Mouse (Mus musculus) lung, embryonic 15.5 days (tissue): ENCODE results near the gene Zfp217. TPM values are rescaled to one million over a fixed set of nuclear protein-coding genes. Genes with fewer than 3 reads are reported as not detected.
A peak's percentile ranks its signal among the peaks of the same experiment; 100 is the strongest.

ENCODE experiments used
- ATAC-seq: fragments of 200-750 bp; cut with Nextera tagmentation; 2 replicates; pipeline ENCODE4 v1.8.0; 2017; ENCODE audit warnings: moderate number of reproducible peaks, borderline replicate concordance; ENCODE audit not compliant: low FRiP score, low TSS enrichment; ENCODE audit errors: extremely low read depth
- H3K27ac ChIP-seq: fragments of 300-500 bp; sonication (generic); 2 replicates; pipeline ENCODE4 v1.5.1; 2015; ENCODE audit warnings: moderate library complexity, mild to moderate bottlenecking, inconsistent platforms
- H3K27me3 ChIP-seq: fragments of 300-500 bp; sonication (generic); 2 replicates; pipeline ENCODE4 v1.6.1; 2015; ENCODE audit warnings: inconsistent platforms
- H3K36me3 ChIP-seq: fragments of 300-500 bp; sonication (generic); 2 replicates; pipeline ENCODE4 v1.6.1; 2015; ENCODE audit warnings: inconsistent platforms
- H3K4me1 ChIP-seq: fragments of 300-500 bp; sonication (generic); 2 replicates; pipeline ENCODE4 v1.6.1; 2015; ENCODE audit warnings: inconsistent platforms
- H3K4me2 ChIP-seq: fragments of 300-500 bp; sonication (generic); 2 replicates; pipeline ENCODE4 v1.6.1; 2015; ENCODE audit warnings: inconsistent platforms, mild to moderate bottlenecking, moderate library complexity
- H3K4me3 ChIP-seq: fragments of 300-500 bp; sonication (generic); 2 replicates; pipeline ENCODE4 v1.5.1; 2015; ENCODE audit warnings: mild to moderate bottlenecking, inconsistent platforms
- H3K9ac ChIP-seq: fragments of 300-500 bp; sonication (generic); 2 replicates; pipeline ENCODE4 v1.6.1; 2015; ENCODE audit warnings: inconsistent platforms
- H3K9me3 ChIP-seq: fragments of 300-500 bp; sonication (generic); 2 replicates; pipeline ENCODE4 v1.6.1; 2016; ENCODE audit warnings: inconsistent platforms
- WGBS: fragments of 180-500 bp; shearing (Covaris S2); methylation state at CpG from one replicate; pipeline ENCODE4 v1.1.7; 2015; 5-methylcytosine and 5-hydroxymethylcytosine counted together
- polyA plus RNA-seq: library from polyadenylated mRNA; unstranded; fragments of >200 nt; fragmentation: Nextera tagmentation; extraction: Ambion mirVana; gene quantifications from 2 replicates; pipeline ENCODE4 v1.2.1, GENCODE M21; 2015

Gene Zfp217
- polyA plus RNA-seq, 1 experiment from 2014 or later: 5.1 TPM

DNA sequence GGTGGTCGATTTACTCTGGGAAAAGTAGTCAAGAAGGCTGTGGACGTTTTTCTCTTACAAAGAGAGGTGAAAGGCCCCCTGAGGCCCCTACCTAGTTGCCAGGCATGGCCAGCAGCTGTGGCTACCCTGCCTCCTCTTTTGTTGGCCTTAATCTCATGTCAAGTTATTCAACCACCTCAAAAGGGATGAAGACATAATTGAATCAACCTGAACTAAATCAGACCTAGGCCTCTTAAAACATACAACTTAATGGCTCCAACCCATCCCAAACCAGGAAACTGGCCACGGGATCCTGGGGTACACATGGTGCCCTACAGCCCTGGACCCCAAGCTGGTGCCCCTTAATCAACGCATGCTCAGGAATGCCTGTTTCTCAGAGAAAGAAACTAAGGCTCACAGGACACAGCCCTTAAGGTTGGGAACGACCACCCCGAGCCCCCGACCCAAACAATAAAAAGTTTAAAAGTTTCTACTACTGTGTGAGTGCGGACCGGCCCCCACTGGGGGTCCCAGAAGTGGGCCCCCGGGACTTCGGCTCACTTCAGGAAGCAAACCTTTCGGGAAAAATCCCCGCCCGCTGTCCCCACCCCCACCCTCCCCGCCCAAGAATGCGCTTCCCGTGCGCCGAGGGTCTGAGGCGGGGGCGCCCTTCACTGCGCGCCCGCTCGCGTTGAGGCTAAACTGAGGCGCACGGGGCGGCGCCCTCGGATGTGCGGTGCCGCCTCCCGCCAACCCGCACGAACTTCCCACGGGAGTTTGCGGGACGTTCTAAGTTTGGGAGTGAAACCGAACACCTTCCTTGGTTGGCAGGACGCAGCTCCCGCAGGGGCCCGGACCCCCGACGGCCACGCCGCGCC is 17.8 kb downstream of the Zfp217 start:
- under 1% methylated on average over 44 of the region's 48 CpGs for WGBS
- H3K4me3 ChIP-seq: peak overlapping the region; percentile 96
- H3K9me3 ChIP-seq: no peaks in the 10 kb centered on the region
- peak overlapping the region; percentile 97 for H3K9ac ChIP-seq
- H3K27ac ChIP-seq: peak overlapping the region; percentile 98
- peak; percentile 52 for ATAC-seq
- no peaks in the 10 kb centered on the region for H3K36me3 ChIP-seq
- peaks cover 44% of the 10 kb centered on the region for H3K4me1 ChIP-seq
- H3K27me3 ChIP-seq: no peaks in the 10 kb centered on the region
- H3K4me2 ChIP-seq: peak overlapping the region; percentile 79

DNA sequence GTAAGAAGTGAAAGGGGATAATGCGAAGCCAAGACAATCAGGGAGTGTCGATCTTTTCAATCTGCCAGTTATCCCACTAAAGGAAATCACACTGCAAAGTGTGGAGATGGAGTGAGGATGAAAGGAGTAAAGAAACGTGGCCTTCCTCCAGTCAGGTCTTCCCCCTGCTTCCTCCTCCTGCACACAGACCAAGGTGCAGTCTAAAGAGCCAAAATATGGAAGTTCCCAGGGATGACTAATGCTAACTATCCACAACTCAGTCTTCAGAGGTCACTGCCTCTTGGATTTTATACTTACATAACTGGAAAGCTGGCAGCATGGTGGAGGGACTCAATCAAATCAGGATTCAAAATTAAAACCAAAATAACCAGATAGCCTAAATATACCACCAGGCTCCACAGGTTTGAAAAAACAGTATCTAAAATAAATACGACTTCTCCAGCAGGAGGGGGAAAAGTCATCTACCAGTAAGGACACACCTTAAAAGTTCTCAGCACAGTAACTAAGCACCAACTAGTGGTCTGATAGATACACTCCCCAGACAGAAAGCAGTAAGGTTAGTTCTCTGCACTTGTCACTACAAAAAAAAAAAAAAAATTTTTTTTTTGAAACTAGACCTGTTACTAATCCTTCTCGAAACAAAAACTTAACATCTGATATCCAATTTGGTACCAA is 18.5 kb downstream of the Zfp217 start:
- Histone ChIP-seq H3K4me3 (peak overlapping the region; percentile 96), H3K4me2 (peak overlapping the region; percentile 79)

DNA sequence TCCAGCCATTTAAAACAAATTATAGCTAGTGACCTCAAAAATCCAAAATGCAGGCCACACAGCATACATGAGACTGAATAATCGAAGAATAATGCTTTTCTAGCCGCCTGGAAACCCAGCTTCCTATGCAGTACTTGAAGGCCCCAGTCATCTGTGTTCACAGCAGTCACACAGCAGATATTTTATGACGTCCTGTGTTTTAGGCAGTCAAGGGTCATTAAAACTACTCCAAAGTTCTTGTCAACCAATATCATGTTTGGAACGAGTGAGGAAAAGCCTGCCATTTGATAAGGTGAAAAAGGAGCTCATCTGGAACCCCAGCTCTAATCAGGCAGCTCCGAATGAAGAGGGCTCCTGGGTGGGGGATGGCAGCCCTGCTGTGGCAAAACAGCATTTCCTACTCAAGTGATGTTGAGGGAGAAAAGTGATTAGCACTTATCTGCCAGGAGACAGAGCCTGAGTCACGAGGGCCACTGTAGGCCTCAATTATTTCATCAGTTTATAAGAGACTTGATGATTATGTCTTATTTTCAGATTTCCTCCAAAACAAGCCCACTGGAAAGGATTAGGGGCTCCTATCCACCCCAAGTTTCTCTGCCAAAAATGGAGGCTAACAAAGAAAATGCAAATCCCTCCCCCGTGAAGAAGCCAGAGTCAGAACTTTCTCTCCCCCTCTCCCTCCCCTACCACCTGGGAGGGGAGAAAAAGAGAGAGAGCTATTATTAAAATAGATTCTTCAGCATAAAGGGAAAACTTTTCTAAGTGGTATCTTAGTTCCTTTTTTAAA is 19.2 kb downstream of the Zfp217 start:
- Histone ChIP-seq H3K4me2 (peak overlapping the region; percentile 79), H3K36me3 (peaks cover 2% of the 10 kb centered on the region), H3K4me1 (peaks cover 33% of the 10 kb centered on the region), H3K27ac (peak overlapping the region; percentile 98; the same call in 1 of the 2 replicates), H3K4me3 (peak overlapping the region; percentile 96; the same call in 1 of the 2 replicates), H3K9ac (0 out of 2 replicates have a peak overlapping the region, but pooled peaks have one; percentile 5), H3K9me3 (no peaks in the 10 kb centered on the region), H3K27me3 (no peaks in the 10 kb centered on the region)
- ATAC-seq: no peak
- 17% methylated on average over 7 of the region's 7 CpGs for WGBS

More for the DNA sequence above, 18.5 kb downstream of the Zfp217 start:
- ATAC-seq: no peak
- peaks cover 38% of the 10 kb centered on the region for H3K4me1 ChIP-seq
- peak overlapping the region; percentile 97 for H3K9ac ChIP-seq
- no peaks in the 10 kb centered on the region for H3K9me3 ChIP-seq
- H3K27me3 ChIP-seq: no peaks in the 10 kb centered on the region
- 17% methylated on average over 5 of the region's 5 CpGs for WGBS
- peak overlapping the region; percentile 98 for H3K27ac ChIP-seq
- no peaks in the 10 kb centered on the region for H3K36me3 ChIP-seq

DNA sequence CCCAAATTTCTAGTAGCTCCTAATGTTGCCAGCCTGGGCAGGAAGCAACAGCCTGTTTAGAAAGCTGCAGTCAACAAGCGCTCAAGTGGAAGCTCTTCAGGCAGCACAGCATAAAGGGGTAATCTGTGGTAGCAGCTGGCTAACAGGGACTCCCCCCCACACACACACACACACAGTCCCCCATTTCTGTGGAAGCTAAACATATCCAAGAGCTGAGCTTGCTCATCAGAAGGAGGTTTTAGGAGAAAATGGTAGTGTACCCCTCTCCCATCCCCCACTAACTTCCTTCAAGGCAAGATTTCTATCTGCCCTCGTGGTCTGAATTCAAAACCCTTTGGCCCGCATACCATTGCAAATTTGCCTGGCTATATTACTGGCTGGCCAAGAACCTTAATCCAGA is 20.4 kb downstream of the Zfp217 start:
- H3K27me3 ChIP-seq: no peaks in the 10 kb centered on the region

DNA sequence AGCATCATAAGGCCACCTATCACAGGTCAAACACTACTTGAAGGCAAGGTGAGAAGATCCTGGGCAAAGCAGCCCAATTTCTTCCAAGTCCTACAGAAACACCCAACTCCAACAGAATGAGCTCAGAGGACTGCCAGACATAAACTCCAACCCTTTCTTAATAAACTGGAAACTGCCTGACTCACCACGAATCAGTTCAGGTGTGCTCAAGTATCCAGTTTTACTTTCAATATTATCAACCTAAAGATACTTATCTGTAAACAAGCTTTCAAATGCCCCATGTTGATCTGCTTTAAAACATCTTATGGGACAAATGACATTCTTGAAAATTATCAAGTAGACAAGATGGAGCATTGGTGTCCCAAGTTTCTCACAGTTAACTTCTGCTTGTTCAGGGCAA is 21.6 kb downstream of the Zfp217 start:
- ATAC-seq: no peak
- 75% methylated on average over 1 of the region's 1 CpGs for WGBS

More for the DNA sequence above, 20.4 kb downstream of the Zfp217 start:
- no peak overlapping the region for H3K27ac ChIP-seq
- H3K36me3 ChIP-seq: peaks cover 10% of the 10 kb centered on the region
- H3K9me3 ChIP-seq: no peaks in the 10 kb centered on the region
- 0 out of 2 replicates have a peak overlapping the region, but pooled peaks have one; percentile 3 for H3K4me2 ChIP-seq
- no peak overlapping the region for H3K4me3 ChIP-seq
- H3K4me1 ChIP-seq: peaks cover 33% of the 10 kb centered on the region
- 58% methylated on average over 3 of the region's 3 CpGs for WGBS
- no peak for ATAC-seq
- no peak overlapping the region for H3K9ac ChIP-seq

DNA sequence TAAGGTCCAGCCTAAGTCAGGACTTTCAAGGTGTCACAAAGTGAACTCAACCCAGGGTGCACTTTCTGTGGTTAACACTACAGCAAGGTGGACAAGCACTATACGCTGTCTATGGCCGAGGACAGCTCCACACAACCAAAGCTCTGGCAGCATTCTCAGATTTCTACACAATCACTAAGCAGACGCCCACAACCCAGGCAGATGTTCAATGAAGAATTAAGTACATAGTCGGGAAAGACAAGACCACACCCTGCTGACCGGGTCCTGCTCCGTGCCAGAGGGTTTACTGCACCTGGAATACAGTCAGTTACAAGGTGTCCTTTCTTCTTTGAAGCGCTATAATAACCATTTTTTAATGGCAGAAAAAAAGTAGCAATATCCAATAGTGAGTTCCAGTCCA is 25.7 kb downstream of the Zfp217 start:
- 82% methylated on average over 7 of the region's 7 CpGs for WGBS
- ATAC-seq: no peak
- H3K36me3 ChIP-seq: peaks cover 50% of the 10 kb centered on the region

More for the DNA sequence above, 21.6 kb downstream of the Zfp217 start:
- H3K36me3 ChIP-seq: peaks cover 17% of the 10 kb centered on the region
- no peaks in the 10 kb centered on the region for H3K27me3 ChIP-seq
- no peaks in the 10 kb centered on the region for H3K9me3 ChIP-seq
- H3K4me3 ChIP-seq: no peak overlapping the region
- H3K9ac ChIP-seq: no peak overlapping the region
- H3K4me1 ChIP-seq: peaks cover 28% of the 10 kb centered on the region
- H3K4me2 ChIP-seq: no peak overlapping the region
- no peak overlapping the region for H3K27ac ChIP-seq

DNA sequence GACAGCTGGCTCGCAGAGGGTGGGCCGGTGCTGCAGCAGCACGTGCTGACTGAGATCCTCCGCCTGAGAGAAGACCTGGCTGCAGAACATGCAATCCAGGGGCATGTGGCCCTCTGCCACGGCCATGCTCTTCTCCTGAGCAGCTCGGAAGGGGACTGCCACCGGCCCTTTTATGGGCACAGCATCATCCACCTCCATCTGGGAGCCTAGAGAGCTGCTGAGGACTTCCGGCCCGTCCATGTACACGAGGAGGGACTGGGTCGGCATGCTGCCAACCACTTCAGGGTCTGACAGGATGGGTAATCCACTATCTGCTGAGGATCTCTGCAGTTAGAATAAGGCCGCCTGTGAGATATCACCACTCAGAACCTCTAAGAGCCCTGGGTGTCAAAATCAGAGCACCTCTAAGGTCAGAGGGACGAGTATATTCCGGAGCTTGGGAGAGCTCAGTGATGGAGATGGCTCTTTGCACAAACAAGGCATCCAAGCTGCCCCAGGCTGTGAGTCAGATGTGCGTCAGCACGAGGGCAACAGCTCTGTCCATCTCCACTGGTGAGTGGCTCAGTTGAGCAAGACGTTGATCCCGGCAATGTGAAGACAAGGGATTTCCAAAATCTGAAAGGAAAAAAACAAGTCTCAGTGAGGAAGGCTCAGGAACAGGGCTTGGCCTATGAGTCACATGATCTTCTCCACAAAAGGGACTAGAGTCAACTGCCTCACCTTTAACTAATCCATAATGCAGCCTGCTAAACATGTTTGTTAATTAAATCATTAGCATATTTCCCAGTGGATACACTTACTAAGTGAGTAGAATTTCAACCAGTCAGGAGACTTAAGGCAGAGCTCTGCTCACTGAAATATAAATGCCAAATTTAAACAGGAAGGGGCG is 27.5 kb downstream of the Zfp217 start:
- Histone ChIP-seq H3K4me2 (no peak overlapping the region), H3K27me3 (no peaks in the 10 kb centered on the region), H3K9ac (no peak overlapping the region), H3K36me3 (peaks cover 59% of the 10 kb centered on the region), H3K4me1 (peaks cover 9% of the 10 kb centered on the region; the same call in 1 of the 2 replicates), H3K9me3 (no peaks in the 10 kb centered on the region), H3K27ac (no peak overlapping the region), H3K4me3 (no peak overlapping the region)
- 79% methylated on average over 19 of the region's 19 CpGs for WGBS
- no peak for ATAC-seq

More for the DNA sequence above, 25.7 kb downstream of the Zfp217 start:
- Histone ChIP-seq H3K4me3 (no peak overlapping the region), H3K9ac (no peak overlapping the region), H3K4me2 (no peak overlapping the region), H3K27ac (no peak overlapping the region), H3K27me3 (no peaks in the 10 kb centered on the region), H3K4me1 (peaks cover 9% of the 10 kb centered on the region; the same call in 1 of the 2 replicates), H3K9me3 (no peaks in the 10 kb centered on the region)

DNA sequence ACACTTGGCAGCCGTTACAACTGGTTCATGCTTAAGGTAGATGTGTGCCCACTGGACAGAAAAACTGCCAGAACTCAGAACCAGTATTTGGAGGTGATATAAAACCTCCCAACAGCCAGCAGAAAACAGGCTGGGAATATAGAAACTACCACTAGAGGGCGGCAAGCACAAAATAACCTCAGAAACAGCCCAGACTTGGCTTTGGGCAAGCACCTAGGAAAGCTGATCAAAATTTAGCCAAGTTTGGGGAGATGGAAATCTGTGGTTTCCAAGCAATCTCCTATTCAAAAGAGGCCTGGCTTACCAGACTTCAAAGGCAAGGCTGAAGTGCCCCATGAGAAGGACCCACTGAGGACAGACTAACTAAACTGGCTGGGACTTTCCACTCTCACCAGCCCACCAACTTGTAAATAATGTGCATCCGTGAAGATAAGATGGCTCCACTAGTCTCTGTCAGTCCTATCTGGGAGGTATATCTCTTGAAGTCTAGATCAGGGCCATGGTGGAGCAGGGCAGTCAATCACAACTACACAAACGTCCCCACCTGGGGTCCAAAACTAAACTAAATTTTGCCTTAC is 31.1 kb downstream of the Zfp217 start:
- Histone ChIP-seq H3K27ac (no peak overlapping the region), H3K27me3 (no peaks in the 10 kb centered on the region), H3K36me3 (peaks cover 77% of the 10 kb centered on the region), H3K9me3 (no peaks in the 10 kb centered on the region), H3K9ac (no peak overlapping the region), H3K4me3 (no peak overlapping the region), H3K4me2 (no peak overlapping the region), H3K4me1 (peaks cover 9% of the 10 kb centered on the region; the same call in 1 of the 2 replicates)
- no peak for ATAC-seq
- WGBS: 31% methylated on average over 4 of the region's 4 CpGs

DNA sequence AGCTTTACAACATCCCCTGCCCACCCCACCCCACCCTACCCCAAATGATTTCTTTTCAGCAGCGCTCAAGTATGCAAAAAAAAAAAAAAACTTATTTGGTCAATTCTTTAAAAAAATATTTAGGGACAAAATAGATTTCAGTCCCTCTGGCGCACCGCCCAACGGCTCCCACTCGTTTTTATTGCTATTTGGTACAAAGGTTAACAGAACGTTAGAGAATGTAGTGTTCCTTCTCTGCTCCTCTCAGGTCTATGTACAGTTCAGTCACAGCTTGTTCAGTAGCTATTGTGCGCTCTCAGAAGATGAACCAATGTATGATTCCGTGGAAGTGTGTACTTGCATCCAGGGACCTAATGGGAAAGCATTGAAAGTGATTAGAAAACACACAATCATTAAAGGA is 37.6 kb downstream of the Zfp217 start:
- no peak overlapping the region for H3K4me2 ChIP-seq
- 0 out of 2 replicates have a peak, but pooled peaks cover 5% of the 10 kb centered on the region for H3K4me1 ChIP-seq
- no peak overlapping the region for H3K4me3 ChIP-seq
- peaks cover 78% of the 10 kb centered on the region for H3K36me3 ChIP-seq
- H3K27ac ChIP-seq: no peak overlapping the region
- H3K9me3 ChIP-seq: no peaks in the 10 kb centered on the region
- no peak for ATAC-seq
- no peak overlapping the region for H3K9ac ChIP-seq
- no peaks in the 10 kb centered on the region for H3K27me3 ChIP-seq
- WGBS: 76% methylated on average over 8 of the region's 8 CpGs

DNA sequence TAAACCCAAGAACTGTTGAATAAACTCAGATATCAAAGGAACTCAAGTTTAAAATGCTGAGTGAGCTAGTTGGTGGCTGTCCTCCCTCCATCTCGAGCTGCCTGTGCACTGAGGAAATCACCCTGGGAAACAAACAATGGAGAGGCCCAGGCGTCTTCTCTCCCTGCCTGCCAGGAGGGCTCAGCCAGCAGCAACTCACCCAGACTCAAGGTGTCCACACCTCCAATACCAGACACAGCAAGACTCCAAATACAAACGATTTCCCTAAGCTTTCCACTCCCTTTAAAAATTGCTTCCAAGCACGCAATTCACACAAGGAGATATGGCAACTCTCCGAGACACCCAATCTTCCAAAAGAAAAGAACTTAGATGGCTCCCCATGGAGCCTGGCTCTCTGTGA is 38.4 kb downstream of the Zfp217 start:
- Histone ChIP-seq H3K9me3 (no peaks in the 10 kb centered on the region), H3K36me3 (peaks cover 70% of the 10 kb centered on the region), H3K9ac (no peak overlapping the region), H3K4me3 (no peak overlapping the region), H3K4me1 (0 out of 2 replicates have a peak, but pooled peaks cover 5% of the 10 kb centered on the region), H3K27me3 (no peaks in the 10 kb centered on the region), H3K4me2 (no peak overlapping the region), H3K27ac (no peak overlapping the region)
- ATAC-seq: no peak
- 49% methylated on average over 5 of the region's 5 CpGs for WGBS
